Mouse (Mus musculus) lung, embryonic 16.5 days (tissue): ENCODE measurements around the gene Orai3. TPM values are rescaled to one million over a fixed set of nuclear protein-coding genes. Genes with fewer than 3 reads are reported as not detected.

ENCODE experiments used
- ATAC-seq: fragments of 200-750 bp; cut with Nextera tagmentation; 2 replicates; pipeline ENCODE4 v1.8.0; 2017; ENCODE audit warnings: low read depth, mild to moderate bottlenecking, moderate library complexity
- H3K27ac ChIP-seq: fragments of 300-500 bp; sonication (generic); 2 replicates; pipeline ENCODE4 v1.5.1; 2014; ENCODE audit warnings: mild to moderate bottlenecking, control low read depth, low read length
- H3K27me3 ChIP-seq: fragments of 300-500 bp; sonication (generic); 2 replicates; pipeline ENCODE4 v1.6.1; 2014; ENCODE audit warnings: low read depth, low read length, mixed read lengths; ENCODE audit not compliant: control insufficient read depth, insufficient read depth
- H3K36me3 ChIP-seq: fragments of 300-500 bp; sonication (generic); 2 replicates; pipeline ENCODE4 v1.6.1; 2014; ENCODE audit warnings: low read length; ENCODE audit not compliant: control insufficient read depth, insufficient read depth
- H3K4me1 ChIP-seq: fragments of 300-500 bp; sonication (generic); replicated peaks from 2 replicates; pipeline ENCODE4 v1.6.1; 2014; ENCODE audit warnings: low read length, mixed read lengths; ENCODE audit not compliant: control insufficient read depth, insufficient read depth
- H3K4me2 ChIP-seq: fragments of 300-500 bp; sonication (generic); 2 replicates; pipeline ENCODE4 v1.6.1; 2014; ENCODE audit warnings: low read depth, low read length, control low read depth
- H3K4me3 ChIP-seq: fragments of 300-500 bp; sonication (generic); 2 replicates; pipeline ENCODE4 v1.5.1; 2014; ENCODE audit warnings: mild to moderate bottlenecking, low read length, control low read depth
- H3K9ac ChIP-seq: fragments of 300-500 bp; sonication (generic); 2 replicates; pipeline ENCODE4 v1.6.1; 2014; ENCODE audit warnings: low read length, control low read depth
- H3K9me3 ChIP-seq: fragments of 300-500 bp; sonication (generic); 2 replicates; pipeline ENCODE4 v1.6.1; 2016; ENCODE audit warnings: low read length; ENCODE audit not compliant: control insufficient read depth
- WGBS: fragments of 180-500 bp; shearing (Covaris S2); extraction: QIAGEN DNeasy Blood & Tissue Kit; methylation state at CpG from one replicate; pipeline ENCODE4 v1.1.7; 2014; 5-methylcytosine and 5-hydroxymethylcytosine counted together
- polyA plus RNA-seq: library from polyadenylated mRNA; unstranded; fragments of >200 nt; fragmentation: Nextera tagmentation; extraction: Ambion mirVana; gene quantifications from 2 replicates; pipeline ENCODE4 v1.2.1, GENCODE M21; 2015

The Orai3 gene
- polyA plus RNA-seq, 1 experiment from 2014 or later = 29.1 TPM

DNA sequence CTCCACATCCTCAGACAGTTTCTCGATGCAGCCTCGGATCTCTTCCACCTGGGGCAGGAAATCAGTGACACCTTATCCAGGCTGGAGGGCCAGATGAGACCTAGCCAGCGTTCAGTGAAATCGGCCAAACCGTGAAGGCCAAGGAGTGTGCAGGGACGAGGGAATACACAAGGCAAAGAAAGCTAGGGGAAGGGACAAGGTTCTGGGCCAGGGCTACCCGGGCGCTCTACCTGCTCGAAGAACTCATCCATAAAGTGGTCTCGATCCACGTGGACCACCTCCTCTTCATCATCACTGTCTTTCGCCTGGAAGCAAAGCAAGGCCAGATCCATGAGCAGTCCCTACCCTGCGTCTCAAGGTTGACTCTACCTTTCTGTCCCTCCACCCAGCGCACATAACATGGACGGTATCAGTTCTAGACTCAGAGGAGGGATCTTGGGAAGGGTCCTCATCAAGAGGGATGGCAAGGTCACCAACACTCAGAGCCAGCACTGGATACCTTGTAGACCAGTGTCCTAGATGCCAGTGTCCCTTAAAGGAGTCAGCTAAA, 45.6 kb downstream of the Orai3 start:
- Histone ChIP-seq H3K9ac (no peak overlapping the region), H3K27ac (no peak overlapping the region), H3K4me1 (peaks cover 3% of the 10 kb centered on the region; the same call in 1 of the 2 replicates), H3K4me3 (no peak overlapping the region), H3K4me2 (no peak overlapping the region), H3K36me3 (no peaks in the 10 kb centered on the region), H3K27me3 (no peaks in the 10 kb centered on the region), H3K9me3 (no peaks in the 10 kb centered on the region)
- no peak for ATAC-seq
- WGBS = 77% methylated on average over 15 of the region's 15 CpGs

GRCm38 (mm10) chr7:127815954-127816821, 46.6 kb downstream of the Orai3 start:
- Histone ChIP-seq H3K36me3 (no peaks in the 10 kb centered on the region), H3K4me3 (no peak overlapping the region), H3K4me2 (no peak overlapping the region), H3K27ac (peak overlapping the region; percentile 17; the same call in 1 of the 2 replicates), H3K9me3 (no peaks in the 10 kb centered on the region), H3K27me3 (no peaks in the 10 kb centered on the region), H3K4me1 (peaks cover 3% of the 10 kb centered on the region; the same call in 1 of the 2 replicates), H3K9ac (no peak overlapping the region; the same call in 1 of the 2 replicates)
- 53% methylated on average over 15 of the region's 15 CpGs for WGBS
- peak; percentile 54 for ATAC-seq

DNA sequence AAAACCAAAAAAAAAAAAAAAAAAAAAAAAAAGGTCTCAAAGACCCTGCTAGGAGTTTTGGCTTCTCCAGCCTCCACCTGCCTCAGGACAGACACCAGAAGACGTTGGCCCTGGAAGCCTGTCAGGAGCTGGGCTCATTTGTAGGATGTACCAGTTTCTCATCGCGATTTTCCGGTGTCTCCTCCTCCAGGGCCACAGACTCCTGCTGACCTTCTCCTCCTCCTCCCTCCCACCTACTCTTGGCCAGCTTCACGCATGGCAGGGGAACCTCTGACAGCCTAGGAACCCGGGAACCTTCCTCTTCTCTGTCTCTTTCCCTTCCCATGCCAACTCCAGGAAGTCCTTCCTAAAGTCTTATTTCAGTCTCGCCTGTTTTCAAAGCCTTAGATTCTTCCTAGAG, 47.4 kb downstream of the Orai3 start:
- Histone ChIP-seq H3K4me2 (no peak overlapping the region), H3K36me3 (no peaks in the 10 kb centered on the region), H3K9me3 (no peaks in the 10 kb centered on the region), H3K4me1 (peaks cover 3% of the 10 kb centered on the region; the same call in 1 of the 2 replicates), H3K4me3 (no peak overlapping the region), H3K27ac (no peak overlapping the region), H3K9ac (no peak overlapping the region), H3K27me3 (no peaks in the 10 kb centered on the region)
- WGBS = 71% methylated on average over 7 of the region's 7 CpGs
- no peak for ATAC-seq

DNA sequence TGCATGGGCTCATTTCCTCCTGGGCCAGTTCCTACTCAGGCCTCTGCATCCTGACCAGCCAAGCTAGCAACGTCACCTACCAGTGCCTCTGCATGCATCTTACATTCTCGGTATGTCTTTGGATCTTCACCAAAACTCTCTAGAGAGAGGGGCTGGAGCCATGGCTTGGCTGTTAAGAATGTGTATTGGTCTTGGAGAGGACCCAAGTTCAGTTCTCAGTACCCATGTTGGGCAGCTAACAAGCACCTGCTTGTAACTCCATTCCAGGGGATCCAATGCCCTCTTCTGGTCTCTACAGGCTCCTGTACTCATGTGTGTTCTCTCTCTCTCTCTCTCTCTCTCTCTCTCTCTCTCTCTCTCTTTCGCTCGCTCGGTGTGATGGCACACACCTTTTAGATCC, 48.2 kb downstream of the Orai3 start:
- WGBS = 76% methylated on average over 5 of the region's 5 CpGs
- no peak for ATAC-seq
- Histone ChIP-seq H3K27ac (no peak overlapping the region), H3K4me1 (peaks cover 3% of the 10 kb centered on the region; the same call in 1 of the 2 replicates), H3K4me2 (no peak overlapping the region), H3K27me3 (no peaks in the 10 kb centered on the region), H3K4me3 (no peak overlapping the region), H3K9me3 (no peaks in the 10 kb centered on the region), H3K9ac (no peak overlapping the region), H3K36me3 (no peaks in the 10 kb centered on the region)

GRCm38 (mm10) chr7:127820836-127821509, 51.4 kb downstream of the Orai3 start:
- Histone ChIP-seq H3K9me3 (no peaks in the 10 kb centered on the region), H3K4me1 (peaks cover 2% of the 10 kb centered on the region; the same call in 1 of the 2 replicates), H3K4me3 (no peak overlapping the region), H3K9ac (no peak overlapping the region; the same call in 1 of the 2 replicates), H3K27me3 (no peaks in the 10 kb centered on the region), H3K27ac (peak overlapping the region; percentile 64), H3K4me2 (no peak overlapping the region), H3K36me3 (no peaks in the 10 kb centered on the region)
- 49% methylated on average over 13 of the region's 13 CpGs for WGBS
- peak; percentile 34; the same call in 1 of the 2 replicates for ATAC-seq

DNA sequence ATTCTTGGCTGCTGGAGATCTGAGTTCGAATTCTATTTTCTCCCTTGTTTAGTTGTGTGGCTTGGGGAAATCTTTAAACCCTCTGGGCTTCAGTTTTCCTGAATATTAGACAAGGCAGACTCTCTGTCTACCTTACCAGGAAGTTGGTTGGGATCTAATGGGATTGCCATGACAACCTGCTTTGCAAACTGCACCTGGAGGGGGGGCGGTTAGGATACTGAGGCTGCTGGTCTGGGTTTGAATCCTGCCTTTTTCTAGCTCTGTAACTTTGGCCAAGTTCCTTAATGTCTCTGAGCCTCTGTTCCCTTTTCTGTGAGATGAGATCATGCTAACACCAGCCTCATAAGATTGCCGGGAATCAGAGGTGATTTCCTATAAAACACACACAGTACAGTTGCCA, 52.9 kb downstream of the Orai3 start:
- H3K27me3 ChIP-seq = no peaks in the 10 kb centered on the region
- no peak overlapping the region for H3K27ac ChIP-seq
- H3K4me2 ChIP-seq = no peak overlapping the region
- ATAC-seq = no peak
- H3K9me3 ChIP-seq = no peaks in the 10 kb centered on the region
- WGBS = 77% methylated on average over 3 of the region's 3 CpGs
- H3K36me3 ChIP-seq = no peaks in the 10 kb centered on the region
- 0 out of 2 replicates have a peak, but pooled peaks cover 2% of the 10 kb centered on the region for H3K4me1 ChIP-seq
- no peak overlapping the region for H3K9ac ChIP-seq
- H3K4me3 ChIP-seq = no peak overlapping the region

DNA sequence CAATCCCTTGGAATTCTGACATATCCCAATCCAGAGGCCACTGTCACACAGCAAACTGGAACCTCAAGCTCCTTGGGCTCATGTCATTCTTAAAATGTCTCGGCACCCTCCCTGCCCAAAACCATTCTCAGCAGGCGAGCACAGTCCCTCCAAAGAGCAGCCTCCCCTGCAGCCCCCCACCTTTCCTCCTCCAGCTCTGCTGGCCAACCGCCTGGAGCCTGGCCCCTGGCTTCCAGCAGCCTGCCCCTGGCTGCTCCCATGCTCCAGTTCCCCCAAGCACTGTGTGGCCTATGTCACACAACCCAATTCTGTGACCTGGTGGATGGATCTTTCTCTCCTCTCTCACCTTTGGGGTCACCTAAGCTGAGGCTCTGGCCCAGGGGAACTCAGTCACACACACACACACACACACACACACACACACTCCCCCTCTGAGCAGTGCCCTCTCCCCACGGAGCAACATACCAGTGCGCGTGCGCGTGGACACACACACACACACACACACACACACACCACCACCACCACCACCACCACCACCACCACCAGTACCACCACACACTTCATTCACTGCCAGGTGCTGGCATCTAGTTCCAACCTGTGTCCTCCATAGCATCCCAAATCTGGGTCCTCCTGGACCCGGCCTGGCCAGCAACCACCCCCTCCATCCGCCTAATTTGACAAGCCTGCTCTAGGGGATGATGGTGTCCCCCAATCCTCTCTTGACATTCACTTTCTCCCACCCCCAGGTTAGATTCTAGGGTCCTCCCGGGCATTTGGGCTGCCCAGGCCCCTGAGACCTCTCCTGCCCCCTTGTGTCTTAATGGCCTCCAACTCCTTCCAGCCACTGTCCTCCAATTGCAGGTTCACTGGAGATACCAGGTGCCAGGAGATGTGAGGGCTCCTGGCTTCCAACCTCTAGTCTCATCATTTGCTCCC, 53.9 kb downstream of the Orai3 start:
- peak; percentile 22; the same call in 1 of the 2 replicates for ATAC-seq
- Histone ChIP-seq H3K36me3 (no peaks in the 10 kb centered on the region), H3K4me1 (0 out of 2 replicates have a peak, but pooled peaks cover 2% of the 10 kb centered on the region), H3K9me3 (no peaks in the 10 kb centered on the region), H3K27me3 (no peaks in the 10 kb centered on the region), H3K4me3 (peak overlapping the region; percentile 57), H3K4me2 (peak overlapping the region; percentile 77), H3K27ac (no peak overlapping the region), H3K9ac (peak overlapping the region; percentile 66)
- WGBS = 68% methylated on average over 11 of the region's 11 CpGs

GRCm38 (mm10) chr7:127824176-127824871, 54.7 kb downstream of the Orai3 start, which contains the start of the genes Stx4a and Stx1b:
Gene Stx4a (plus strand): TSS chr7:127824294.
Gene Stx1b (minus strand): TSS chr7:127824549.
- peak within 1 kb of the TSS; percentile 77 for H3K4me2 ChIP-seq
- peak within 1 kb of the TSS; percentile 66 for H3K9ac ChIP-seq
- H3K4me1 ChIP-seq = 0 out of 2 replicates have a peak, but pooled peaks cover 2% of the 10 kb centered on the region
- peak; percentile 53 for ATAC-seq
- H3K27me3 ChIP-seq = no peaks in the 10 kb centered on the region
- peak within 1 kb of the TSS; percentile 57 for H3K4me3 ChIP-seq
- WGBS = 5% methylated on average over 23 of the region's 38 CpGs
- H3K36me3 ChIP-seq = no peaks in the 10 kb centered on the region
- no peaks in the 10 kb centered on the region for H3K9me3 ChIP-seq
- no peak within 1 kb of the TSS for H3K27ac ChIP-seq
